Mouse (Mus musculus) adrenal gland, postnatal 14 days (tissue): ENCODE measurements at regions not wholly inside any gene's neighbourhood (a gene's known extent, or its start where the extent isn't known, plus 50 kb on each side); places are given as distances from the start of the nearest gene placed in this dataset.

Experiments
- DNase-seq: peaks from one replicate; pipeline ENCODE4 v3.0.0; 2021; ENCODE audit warnings: mixed read lengths

GRCm38 (mm10) chr6:117422846-117423573 is 254.7 kb downstream of the Cxcl12 start:
- no peak for DNase-seq

DNA sequence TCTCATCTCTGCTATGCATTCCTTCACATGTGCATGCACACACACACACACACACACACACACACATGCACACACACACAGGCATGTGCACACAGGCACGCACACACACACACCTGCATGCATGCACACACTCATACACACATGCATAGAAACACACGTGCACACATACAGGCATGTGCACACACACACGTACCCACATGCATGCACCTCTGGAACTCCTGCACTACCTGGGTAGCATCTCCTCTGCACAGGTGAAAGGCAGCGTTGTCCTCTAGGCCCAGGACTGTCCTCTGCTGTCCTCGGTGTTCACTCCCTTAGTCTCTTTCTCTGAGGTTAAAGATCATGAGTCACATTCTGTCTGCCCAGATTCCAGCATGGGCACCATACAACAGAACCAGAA is 258.0 kb downstream of the Cxcl12 start:
- no peak for DNase-seq

- no peak for DNase-seq
Observed at GRCm38 (mm10) chr6:117427351-117428142, 259.2 kb downstream of the Cxcl12 start.

- DNase-seq, result no peak
Observed at GRCm38 (mm10) chr6:117428441-117428840, 260.1 kb downstream of the Cxcl12 start.

GRCm38 (mm10) chr6:117430876-117431781 is 262.8 kb downstream of the Cxcl12 start:
- DNase-seq, result peak; percentile 32

DNA sequence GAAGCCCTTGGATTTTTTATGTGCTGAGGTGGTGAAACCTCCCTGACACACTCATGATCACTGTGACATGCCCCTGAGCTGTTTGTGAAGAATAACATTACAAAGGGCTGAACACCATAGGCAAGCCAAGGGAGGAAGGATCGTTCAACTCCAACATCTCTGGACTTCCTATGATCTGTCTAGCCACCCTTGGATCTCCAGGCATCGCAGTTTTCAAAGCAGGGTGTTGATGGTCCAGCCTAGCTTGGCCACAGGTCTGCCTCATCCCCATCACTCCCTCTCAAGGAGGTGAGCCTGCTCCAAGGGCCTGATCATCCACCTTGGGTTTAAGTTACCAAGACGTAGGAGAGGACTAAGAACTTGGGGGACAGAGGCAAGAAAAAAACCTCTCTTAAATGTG is 268.5 kb downstream of the Cxcl12 start:
- DNase-seq, result no peak

DNA sequence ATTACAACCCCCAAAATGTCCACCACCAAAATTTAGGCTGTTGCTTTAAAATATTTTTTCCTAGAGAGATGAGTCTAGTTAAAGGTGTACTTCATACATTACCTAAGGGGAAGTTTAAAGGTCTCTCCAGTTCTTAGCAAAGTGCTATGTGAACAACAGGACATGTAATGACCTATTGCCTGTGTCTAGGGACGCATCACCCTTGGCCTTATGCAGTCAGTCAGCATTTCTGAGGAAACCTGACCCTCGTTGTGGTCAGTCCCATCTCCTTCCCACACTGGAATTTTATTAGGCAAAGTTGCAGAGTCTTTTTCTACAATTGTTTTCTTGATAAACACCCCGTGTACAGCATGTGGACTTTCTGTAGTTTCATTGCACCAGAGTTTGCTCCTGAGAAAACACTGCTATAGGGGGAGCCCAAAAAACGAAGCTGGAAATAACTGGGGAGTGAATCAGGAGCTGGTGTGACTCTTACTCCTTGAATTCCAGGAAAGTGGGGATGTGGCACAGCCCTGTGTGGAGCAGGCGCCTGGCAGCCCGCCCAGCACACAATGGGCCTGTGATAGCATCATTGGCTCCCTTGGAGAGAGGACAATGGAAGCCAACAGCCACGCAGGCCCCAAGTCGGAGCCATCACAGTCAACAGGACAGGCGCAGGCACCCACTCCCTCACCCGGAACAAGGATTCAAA is 269.2 kb downstream of the Cxcl12 start:
- DNase-seq, result no peak

GRCm38 (mm10) chr6:117448652-117449051 is 280.3 kb downstream of the Cxcl12 start:
- DNase-seq, result no peak

DNA sequence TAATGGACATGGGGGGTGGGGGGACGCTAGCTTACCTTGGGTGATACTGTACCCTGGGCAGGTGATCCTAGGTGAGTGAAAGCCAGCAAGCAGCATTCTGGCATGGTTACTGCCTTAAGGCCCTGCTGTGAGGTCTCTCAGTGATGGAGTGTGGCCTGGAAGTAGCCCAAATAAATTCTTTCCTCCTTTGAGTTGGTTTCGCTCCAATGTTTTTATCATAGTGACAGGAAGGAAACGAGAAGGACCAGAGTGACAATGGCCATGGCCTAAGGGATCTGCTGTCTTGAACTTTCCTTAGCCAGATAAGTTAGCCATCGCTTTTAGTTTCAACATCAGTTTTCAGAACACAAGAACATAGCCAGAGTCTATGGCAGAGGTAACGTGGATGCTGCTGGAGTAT is 282.7 kb downstream of the Cxcl12 start:
- no peak for DNase-seq

DNA sequence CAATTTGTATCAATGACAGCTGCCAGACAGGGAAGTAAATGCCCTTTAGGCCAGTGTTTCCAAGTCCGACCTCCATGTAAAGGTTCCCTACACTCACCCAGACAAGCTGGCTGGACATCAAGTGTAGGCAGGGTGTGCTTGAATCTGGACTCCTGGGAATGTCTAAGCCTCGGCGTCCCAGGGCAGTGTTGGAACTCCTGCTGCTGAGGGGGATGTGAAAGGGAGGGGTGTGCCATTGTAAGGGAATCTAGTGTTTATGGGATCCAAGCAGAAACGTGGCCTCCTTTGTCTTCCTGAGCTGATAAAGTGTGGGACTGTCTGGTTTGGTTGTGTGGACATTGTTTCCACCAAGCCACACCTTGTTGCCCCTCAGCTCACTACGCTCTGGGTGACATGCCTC is 291.9 kb downstream of the Cxcl12 start:
- no peak for DNase-seq

DNA sequence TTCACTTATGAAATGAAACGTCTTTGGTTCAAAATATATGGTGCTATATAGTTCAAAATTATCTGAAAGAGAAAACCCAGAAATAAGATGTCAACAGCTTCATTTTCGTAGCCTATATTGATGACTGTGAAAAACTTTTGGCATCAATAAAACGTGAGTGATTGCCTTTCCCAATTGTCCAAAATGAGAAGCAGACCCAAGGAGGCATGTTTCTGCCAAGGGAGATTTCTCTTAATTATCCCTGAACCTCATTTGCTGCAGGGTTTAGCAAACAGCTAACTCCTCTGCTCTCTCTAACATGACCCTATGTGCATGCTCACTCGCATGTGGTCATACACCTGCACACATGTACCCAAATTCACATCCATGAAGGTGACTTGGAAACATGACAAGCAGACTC is 296.8 kb downstream of the Cxcl12 start:
- DNase-seq, result no peak

DNA sequence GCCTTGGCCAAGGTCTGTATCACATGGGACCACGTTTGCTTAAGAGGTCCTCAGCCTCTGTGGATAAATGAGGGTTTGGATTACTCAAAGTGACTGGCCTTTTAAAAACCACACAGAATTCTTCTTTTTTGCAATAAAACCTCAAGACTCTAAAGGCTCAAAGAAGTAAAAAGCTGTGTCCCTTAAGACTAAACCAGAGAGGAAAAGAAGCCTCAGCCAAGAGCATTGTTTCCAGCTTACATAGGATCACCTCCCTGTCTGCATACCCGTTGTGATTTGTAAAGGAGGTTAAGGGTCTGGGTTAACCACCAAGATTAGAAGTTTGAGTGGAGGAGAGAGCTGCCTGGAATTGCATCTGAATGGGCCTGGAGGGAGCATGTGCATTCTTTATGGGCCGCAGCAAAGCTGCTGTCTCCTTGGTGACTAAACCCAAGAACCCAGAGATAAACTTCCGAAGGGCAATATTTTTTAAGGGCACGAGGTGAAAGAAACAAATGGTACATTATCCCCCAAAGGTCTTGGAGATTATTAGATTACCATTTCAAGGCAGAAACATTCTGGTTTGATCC is 297.4 kb downstream of the Cxcl12 start:
- DNase-seq, result no peak

- DNase-seq, result no peak
Observed at GRCm38 (mm10) chr6:117479376-117479775, 311.0 kb downstream of the Cxcl12 start.

DNA sequence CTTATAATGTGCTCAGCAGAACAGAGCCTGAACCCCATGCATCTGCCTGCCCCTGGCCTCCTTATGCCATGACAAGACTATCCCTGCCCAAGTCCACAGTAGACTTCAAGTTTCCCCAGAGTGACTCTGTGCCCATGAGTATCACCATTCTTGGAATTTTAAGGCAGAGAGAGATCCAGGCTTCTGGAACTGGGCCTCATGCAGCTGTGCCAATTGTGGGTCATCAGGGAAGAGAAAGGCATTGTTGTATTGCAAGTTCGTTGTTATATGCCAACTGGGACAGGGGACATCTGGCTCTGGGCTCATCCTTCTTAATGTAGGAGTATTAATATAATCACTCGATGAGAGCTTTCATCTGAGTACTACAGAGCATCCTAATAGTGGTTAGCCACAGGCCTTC is 312.1 kb downstream of the Cxcl12 start:
- DNase-seq, result no peak

DNA sequence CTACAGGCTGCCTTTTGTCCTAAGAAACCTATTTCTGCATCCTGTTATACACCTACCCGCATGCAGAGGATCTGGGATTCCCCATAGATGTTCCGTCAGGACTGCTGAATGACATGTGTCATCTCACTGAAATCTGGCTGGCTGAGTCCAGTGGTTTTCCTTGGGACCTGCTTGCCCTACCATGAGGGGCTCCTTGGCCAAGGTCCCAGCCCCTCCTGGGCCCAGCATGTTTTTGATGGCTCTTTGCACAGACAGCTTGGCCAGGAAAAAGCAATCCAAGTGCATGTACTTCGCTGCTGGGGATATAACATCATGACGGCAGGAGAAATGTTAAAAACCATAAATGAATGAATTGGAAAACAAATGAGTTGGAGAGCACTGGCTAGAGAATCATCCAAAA is 320.8 kb downstream of the Cxcl12 start:
- DNase-seq, result no peak

GRCm38 (mm10) chr6:117489761-117490396 is 321.5 kb downstream of the Cxcl12 start:
- no peak for DNase-seq

- DNase-seq, result no peak
Observed at GRCm38 (mm10) chr6:117494971-117495370, 326.6 kb downstream of the Cxcl12 start.

DNA sequence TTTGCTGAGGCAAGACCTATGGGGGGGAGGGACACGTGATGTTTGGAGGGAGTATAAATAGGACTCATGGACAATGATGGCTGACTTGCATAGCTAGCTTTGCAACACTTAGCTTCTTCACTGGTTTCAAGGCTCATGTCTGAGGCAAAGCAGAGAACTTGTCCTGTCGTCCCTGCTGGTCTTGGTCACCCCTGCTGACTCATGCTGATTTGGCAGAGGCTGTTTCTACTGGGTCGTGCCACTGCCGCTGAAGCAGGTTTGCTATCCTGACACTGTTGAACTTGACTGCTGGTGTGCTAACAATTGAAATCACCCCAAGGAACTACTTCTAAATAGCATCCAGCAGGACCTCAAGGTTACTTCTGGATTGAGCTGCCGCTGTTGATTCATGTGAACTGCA is 329.0 kb downstream of the Cxcl12 start:
- DNase-seq, result peak; percentile 72

GRCm38 (mm10) chr6:117497904-117498303 is 329.6 kb downstream of the Cxcl12 start:
- DNase-seq, result no peak

DNA sequence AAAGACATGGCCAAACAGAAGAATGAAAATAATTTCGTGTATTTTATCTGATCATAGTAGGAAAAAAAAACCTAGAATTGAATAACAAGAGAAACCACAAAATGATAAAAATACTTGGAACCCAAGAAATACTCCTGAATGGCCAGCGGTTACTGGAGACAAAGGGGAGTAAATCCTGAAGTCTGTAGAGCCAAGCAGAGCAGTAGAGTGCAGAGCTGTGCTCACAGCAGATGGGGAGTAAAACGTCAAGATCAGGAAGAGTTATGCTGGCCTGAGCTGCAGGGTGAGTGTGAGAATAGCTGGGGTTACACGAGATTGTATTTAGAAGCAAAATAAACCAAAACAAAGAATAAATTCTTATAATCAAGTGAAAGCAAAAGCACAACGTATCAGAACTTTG is 334.0 kb downstream of the Cxcl12 start:
- DNase-seq, result no peak

GRCm38 (mm10) chr6:117504771-117505170 is 336.2 kb upstream of the Zfp637 start:
- DNase-seq, result peak; percentile 20
